Comparison of ENCODE assay signal across 14 mouse cellular contexts in genomic region chr17:56031431-56031830, GRCm38 (mm10). TPM values are rescaled to one million over a fixed set of nuclear protein-coding genes. Genes with fewer than 3 reads are reported as not detected.
DNase-seq lines count a peak whose midpoint lies in the region; ATAC-seq and TF ChIP-seq lines count a peak whose summit lies in the region.
"Had no signal": no experiment of that assay in that cellular context is flagged by ENCODE, and none has a peak within 500 bp of the region (broad histone marks: within the 10 kb centered on the region; RNA-seq: fewer than 3 reads in every experiment).

No protein-coding gene starts in this region.

- DNase-seq in cerebellum, adult 11 months = peak; percentile 16
- no peak for DNase-seq in cerebellum, postnatal 36 days
- no peak for DNase-seq in heart, postnatal 25 days (ENCODE audit: low spot score)
- no peak for DNase-seq in kidney, postnatal 0 days (ENCODE audit: low spot score)
- no peak for DNase-seq in kidney, adult 8-10 months
- DNase-seq in liver, postnatal 0 days = peak; percentile 12
- no peak for DNase-seq in spleen, postnatal 4 days (ENCODE audit: low spot score in 2 of 2)
- DNase-seq: lung, postnatal 10 days; right cerebral cortex, postnatal 14 days; thymus, adult 18-20 months had no signal

- 92% methylated on average over 7 of the region's 7 CpGs for WGBS in heart, embryonic 13.5 days
- 88% methylated on average over 7 of the region's 7 CpGs for WGBS in kidney, postnatal 0 days
- WGBS in liver, postnatal 0 days (ENCODE audit: insufficient replicate concordance) = 77% methylated on average over 7 of the region's 7 CpGs

- intact Hi-C loops in heart, postnatal 25 days (cut with DNase I) = no loop called here

- TF ChIP-seq EP300 in liver, postnatal 0 days (IDR thresholded peaks at IDR 0.05; ENCODE audit: low read depth) = no peak

- H3K4me3 ChIP-seq in heart, embryonic 13.5 days = no peak overlapping the region
- H3K4me3 ChIP-seq in kidney, postnatal 0 days (replicated peaks; ENCODE audit: low read depth, low read length) = no peak overlapping the region
- no peak overlapping the region for H3K4me3 ChIP-seq in liver, postnatal 0 days (ENCODE audit: low read depth, low read length)
- H3K4me3 ChIP-seq: forebrain, embryonic 15.5 days; hindbrain, embryonic 10.5 days had no signal

- no peak overlapping the region for H3K4me2 ChIP-seq in heart, embryonic 13.5 days
- 0 out of 2 replicates have a peak overlapping the region, but pooled peaks have one; percentile 10 for H3K4me2 ChIP-seq in kidney, postnatal 0 days (ENCODE audit: low read length)
- H3K4me2 ChIP-seq in liver, postnatal 0 days (ENCODE audit: low read depth, low read length) = no peak overlapping the region
- H3K4me2 ChIP-seq: forebrain, embryonic 15.5 days; midbrain, embryonic 11.5 days had no signal

- TF ChIP-seq CTCF in kidney, postnatal 0 days (IDR thresholded peaks at IDR 0.05; ENCODE audit: low read depth) = no peak
- TF ChIP-seq CTCF in liver, postnatal 0 days (IDR thresholded peaks at IDR 0.05; ENCODE audit: low read depth) = no peak

- peaks cover 79% of the 10 kb centered on the region for H3K4me1 ChIP-seq in heart, embryonic 13.5 days
- peaks cover 24% of the 10 kb centered on the region for H3K4me1 ChIP-seq in kidney, postnatal 0 days (replicated peaks; ENCODE audit: insufficient read depth, low read length)
- H3K4me1 ChIP-seq in liver, postnatal 0 days (ENCODE audit: insufficient read depth) = peaks cover 46% of the 10 kb centered on the region

- H3K9ac ChIP-seq in heart, embryonic 13.5 days = peak overlapping the region; percentile 59
- H3K9ac ChIP-seq in kidney, postnatal 0 days (ENCODE audit: low read depth, low read length) = 0 out of 2 replicates have a peak overlapping the region, but pooled peaks have one; percentile 2
- H3K9ac ChIP-seq in liver, postnatal 0 days (replicated peaks) = no peak overlapping the region
- H3K9ac ChIP-seq: forebrain, embryonic 15.5 days had no signal

- ATAC-seq in heart, embryonic 13.5 days (ENCODE audit: extremely low read depth, insufficient number of reproducible peaks, low FRiP score, low TSS enrichment) = no peak
- no peak for ATAC-seq in kidney, postnatal 0 days (replicated peaks; ENCODE audit: low FRiP score, low read depth)
- no peak for ATAC-seq in liver, postnatal 0 days
- ATAC-seq: forebrain, embryonic 15.5 days had no signal

- no peaks in the 10 kb centered on the region for H3K9me3 ChIP-seq in heart, embryonic 13.5 days
- no peaks in the 10 kb centered on the region for H3K9me3 ChIP-seq in kidney, postnatal 0 days (replicated peaks; ENCODE audit: low read length)
- H3K9me3 ChIP-seq in liver, postnatal 0 days (ENCODE audit: low read length) = no peaks in the 10 kb centered on the region
- H3K9me3 ChIP-seq: forebrain, embryonic 15.5 days; hindbrain, embryonic 10.5 days had no signal

- peak overlapping the region; percentile 32; the same call in 1 of the 2 replicates for H3K27ac ChIP-seq in heart, embryonic 13.5 days (replicated peaks)
- peak overlapping the region; percentile 64 for H3K27ac ChIP-seq in kidney, postnatal 0 days
- H3K27ac ChIP-seq in liver, postnatal 0 days (ENCODE audit: low read depth) = peak overlapping the region; percentile 86
- H3K27ac ChIP-seq: forebrain, embryonic 15.5 days; hindbrain, embryonic 10.5 days had no signal

- no peaks in the 10 kb centered on the region for H3K27me3 ChIP-seq in heart, embryonic 13.5 days (replicated peaks)
- no peaks in the 10 kb centered on the region for H3K27me3 ChIP-seq in kidney, postnatal 0 days (ENCODE audit: insufficient read depth, low read length)
- H3K27me3 ChIP-seq in liver, postnatal 0 days (ENCODE audit: insufficient read depth, low read length) = no peaks in the 10 kb centered on the region
- H3K27me3 ChIP-seq: forebrain, embryonic 15.5 days had no signal

- peaks cover 48% of the 10 kb centered on the region for H3K36me3 ChIP-seq in heart, embryonic 13.5 days
- H3K36me3 ChIP-seq in kidney, postnatal 0 days (ENCODE audit: insufficient read depth, low read length) = peaks cover 12% of the 10 kb centered on the region; the same call in 1 of the 2 replicates
- peaks cover 18% of the 10 kb centered on the region for H3K36me3 ChIP-seq in liver, postnatal 0 days (replicated peaks; ENCODE audit: insufficient read depth, low read length)

RNA-seq across cellular contexts. Expression of gene Sh3gl1, which starts 5.0 kb away (rescaled TPM):
- 85.0 and 87.6 TPM in 2 replicates for polyA plus RNA-seq in heart, embryonic 13.5 days (2015; fragmentation: Nextera tagmentation; extraction: Ambion mirVana)
- total RNA-seq in heart, postnatal 25 days (2021) = 10 to 100 TPM; 17.6 to 19.8 TPM
- 115 and 129 TPM in 2 replicates for polyA plus RNA-seq in kidney, postnatal 0 days (2015; fragmentation: Nextera tagmentation; extraction: Ambion mirVana)
- 35.9 and 37.1 TPM in 2 replicates for polyA plus RNA-seq in liver, postnatal 0 days (2015; fragmentation: Nextera tagmentation; extraction: Ambion mirVana)

RNA-seq across cellular contexts. Expression of gene Chaf1a, which starts 8.8 kb away (rescaled TPM):
- 14.1 and 14.2 TPM in 2 replicates for polyA plus RNA-seq in heart, embryonic 13.5 days (2015; fragmentation: Nextera tagmentation; extraction: Ambion mirVana)
- total RNA-seq in heart, postnatal 25 days (2021) = 1 to 10 TPM in 1 of 2 experiments, under 1 TPM in 1; 0.95 to 1.2 TPM
- polyA plus RNA-seq in kidney, postnatal 0 days (2015; fragmentation: Nextera tagmentation; extraction: Ambion mirVana) = 11.1 and 11.2 TPM in 2 replicates
- 4.9 and 6.5 TPM in 2 replicates for polyA plus RNA-seq in liver, postnatal 0 days (2015; fragmentation: Nextera tagmentation; extraction: Ambion mirVana)

RNA-seq across cellular contexts. Expression of gene Mpnd, which starts 25.9 kb away (rescaled TPM):
- 62.1 and 68.1 TPM in 2 replicates for polyA plus RNA-seq in heart, embryonic 13.5 days (2015; fragmentation: Nextera tagmentation; extraction: Ambion mirVana)
- 10 to 100 TPM; 50.0 to 59.4 TPM for total RNA-seq in heart, postnatal 25 days (2021)
- 75.6 and 83.9 TPM in 2 replicates for polyA plus RNA-seq in kidney, postnatal 0 days (2015; fragmentation: Nextera tagmentation; extraction: Ambion mirVana)
- 17.5 and 23.9 TPM in 2 replicates for polyA plus RNA-seq in liver, postnatal 0 days (2015; fragmentation: Nextera tagmentation; extraction: Ambion mirVana)

RNA-seq across cellular contexts. Expression of gene Stap2, which starts 26.0 kb away (rescaled TPM):
- polyA plus RNA-seq in heart, embryonic 13.5 days (2015; fragmentation: Nextera tagmentation; extraction: Ambion mirVana) = 11.9 and 14.6 TPM in 2 replicates
- 10 to 100 TPM; 14.1 to 14.6 TPM for total RNA-seq in heart, postnatal 25 days (2021)
- 21.8 and 22.0 TPM in 2 replicates for polyA plus RNA-seq in kidney, postnatal 0 days (2015; fragmentation: Nextera tagmentation; extraction: Ambion mirVana)
- polyA plus RNA-seq in liver, postnatal 0 days (2015; fragmentation: Nextera tagmentation; extraction: Ambion mirVana) = 14.3 and 16.8 TPM in 2 replicates

RNA-seq across cellular contexts. Expression of gene Ubxn6, which starts 43.4 kb away (rescaled TPM):
- polyA plus RNA-seq in heart, embryonic 13.5 days (2015; fragmentation: Nextera tagmentation; extraction: Ambion mirVana) = 37.8 and 44.2 TPM in 2 replicates
- 10 to 100 TPM; 49.7 to 51.5 TPM for total RNA-seq in heart, postnatal 25 days (2021)
- polyA plus RNA-seq in kidney, postnatal 0 days (2015; fragmentation: Nextera tagmentation; extraction: Ambion mirVana) = 54.4 and 56.0 TPM in 2 replicates
- polyA plus RNA-seq in liver, postnatal 0 days (2015; fragmentation: Nextera tagmentation; extraction: Ambion mirVana) = 19.1 and 20.5 TPM in 2 replicates

Comparison
In these comparisons a context has a peak if more than half of its experiments do, and no peak if none do; other contexts are left out.
1. DNase-seq: peak in cerebellum, adult 11 months (single experiment) and liver, postnatal 0 days (single experiment); none in cerebellum, postnatal 36 days (0 of 2), heart, postnatal 25 days (single experiment), kidney, postnatal 0 days (single experiment), kidney, adult 8-10 months (0 of 2) and spleen, postnatal 4 days (0 of 2).
2. H3K27ac ChIP-seq: peak in every context shown above with its lines; median percentile 86 in liver, postnatal 0 days; 64 in kidney, postnatal 0 days; 32 in heart, embryonic 13.5 days.